Mouse (Mus musculus): ENCODE data around the gene Bhlhe41.

The Bhlhe41 gene

GRCm38 (mm10) chr6:145845611-145846010, 19.7 kb downstream of the Bhlhe41 start:
- in situ Hi-C loops (cut with MboI) = no loop called here

GRCm38 (mm10) chr6:145835359-145835758, 30.0 kb downstream of the Bhlhe41 start:
- in situ Hi-C loops (cut with MboI) = no loop called here

- in situ Hi-C loops (cut with MboI) = no loop called here
Observed at GRCm38 (mm10) chr6:145832927-145833326, 32.4 kb downstream of the Bhlhe41 start.

GRCm38 (mm10) chr6:145830617-145831016, 34.7 kb downstream of the Bhlhe41 start:
- in situ Hi-C loops (cut with MboI) = no loop called here

GRCm38 (mm10) chr6:145830117-145830516, 35.2 kb downstream of the Bhlhe41 start:
- in situ Hi-C loops (cut with MboI) = no loop called here

- in situ Hi-C loops (cut with MboI) = no loop called here
Observed at GRCm38 (mm10) chr6:145829062-145829835, 36.1 kb downstream of the Bhlhe41 start.

- in situ Hi-C loops (cut with MboI) = no loop called here
Observed at GRCm38 (mm10) chr6:145826305-145826704, 39.1 kb downstream of the Bhlhe41 start.

- in situ Hi-C loops (cut with MboI) = no loop called here
Observed at GRCm38 (mm10) chr6:145823588-145824234, 41.6 kb downstream of the Bhlhe41 start.

GRCm38 (mm10) chr6:145823103-145823502, 42.3 kb downstream of the Bhlhe41 start:
- in situ Hi-C loops (cut with MboI) = no loop called here

- in situ Hi-C loops (cut with MboI) = no loop called here
Observed at GRCm38 (mm10) chr6:145822218-145822617, 43.1 kb downstream of the Bhlhe41 start.

- in situ Hi-C loops (cut with MboI) = no loop called here
Observed at GRCm38 (mm10) chr6:145819151-145819550, 46.2 kb downstream of the Bhlhe41 start.

GRCm38 (mm10) chr6:145815200-145815599, 50.2 kb downstream of the Bhlhe41 start:
- in situ Hi-C loops (cut with MboI) = no loop called here

- in situ Hi-C loops (cut with MboI) = no loop called here
Observed at GRCm38 (mm10) chr6:145811174-145811573, 54.2 kb downstream of the Bhlhe41 start.

- in situ Hi-C loops (cut with MboI) = no loop called here
Observed at GRCm38 (mm10) chr6:145810015-145810414, 55.3 kb downstream of the Bhlhe41 start.

GRCm38 (mm10) chr6:145809566-145809965, 55.8 kb downstream of the Bhlhe41 start:
- in situ Hi-C loops (cut with MboI) = no loop called here
